Comparison of ENCODE assay signal across 11 mouse cellular contexts in genomic region chr9:33930286-33930685, GRCm38 (mm10).
"Had no signal": no experiment of that assay in that cellular context is flagged by ENCODE, and none has a peak within 500 bp of the region (broad histone marks: within the 10 kb centered on the region; RNA-seq: fewer than 3 reads in every experiment).

No protein-coding gene starts in this region.

- H3K4me3 ChIP-seq: kidney, embryonic 15.5 days; left cerebral cortex, adult 2 months; limb, embryonic 15.5 days; liver, embryonic 12.5 days; midbrain, embryonic 12.5 days had no signal

- DNase-seq: kidney, postnatal 14 days; lung, embryonic 14.5 days; lung, postnatal 10 days; spleen, adult 18-20 months; thymus, adult 18-20 months; thymus, postnatal 14 days had no signal

- H3K4me2 ChIP-seq: kidney, embryonic 15.5 days; limb, embryonic 15.5 days; liver, embryonic 12.5 days; lung, embryonic 14.5 days; midbrain, embryonic 12.5 days had no signal

- H3K36me3 ChIP-seq: kidney, embryonic 15.5 days; limb, embryonic 15.5 days; liver, embryonic 12.5 days; midbrain, embryonic 12.5 days had no signal

- H3K27me3 ChIP-seq: kidney, embryonic 15.5 days; limb, embryonic 15.5 days; liver, embryonic 12.5 days; midbrain, embryonic 12.5 days had no signal
